Mouse (Mus musculus): ENCODE measurements around the gene Ly6g5b.

The Ly6g5b gene

DNA sequence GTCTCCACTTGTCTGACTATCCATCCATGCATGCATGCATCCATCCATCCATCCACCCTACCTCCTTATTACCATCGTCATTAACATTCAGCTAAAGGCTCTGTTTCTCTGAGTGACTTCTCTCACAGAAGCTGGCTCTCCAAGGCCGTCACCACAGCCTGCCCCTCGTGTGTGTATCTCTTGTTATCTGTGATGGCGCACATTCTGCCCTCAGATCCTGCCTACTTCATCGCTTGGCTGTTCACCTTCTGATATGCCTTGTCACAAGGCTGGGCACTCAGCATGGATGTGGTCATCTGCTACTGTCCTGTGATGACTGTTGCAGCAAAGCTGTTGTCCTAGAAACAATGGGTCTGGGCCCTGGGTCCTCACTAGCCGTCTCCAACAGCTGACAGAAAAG is 10.5 kb downstream of the Ly6g5b start:
- no peak for DNase-seq (ENCODE audit: low spot score)

DNA sequence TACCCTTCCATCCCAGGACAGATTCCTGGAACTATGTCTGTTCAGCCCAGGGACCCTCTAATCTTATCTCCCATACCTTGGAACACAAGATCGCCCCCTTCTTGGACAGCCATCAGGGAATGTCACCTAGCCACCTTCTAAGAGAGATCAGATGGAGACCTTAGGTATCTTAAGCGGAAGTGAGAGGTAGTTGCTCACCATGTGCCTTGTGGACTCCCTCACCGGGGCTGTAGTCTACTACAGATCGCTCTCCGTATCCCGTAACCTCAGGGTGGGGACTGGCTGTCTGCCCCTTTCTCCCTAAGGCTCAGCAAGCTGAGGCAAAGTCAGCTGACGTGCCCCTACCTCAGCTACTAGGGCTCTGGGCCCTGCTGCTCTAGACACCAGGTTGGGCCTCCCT is 11.1 kb downstream of the Ly6g5b start:
- DNase-seq (ENCODE audit: low spot score) = no peak

DNA sequence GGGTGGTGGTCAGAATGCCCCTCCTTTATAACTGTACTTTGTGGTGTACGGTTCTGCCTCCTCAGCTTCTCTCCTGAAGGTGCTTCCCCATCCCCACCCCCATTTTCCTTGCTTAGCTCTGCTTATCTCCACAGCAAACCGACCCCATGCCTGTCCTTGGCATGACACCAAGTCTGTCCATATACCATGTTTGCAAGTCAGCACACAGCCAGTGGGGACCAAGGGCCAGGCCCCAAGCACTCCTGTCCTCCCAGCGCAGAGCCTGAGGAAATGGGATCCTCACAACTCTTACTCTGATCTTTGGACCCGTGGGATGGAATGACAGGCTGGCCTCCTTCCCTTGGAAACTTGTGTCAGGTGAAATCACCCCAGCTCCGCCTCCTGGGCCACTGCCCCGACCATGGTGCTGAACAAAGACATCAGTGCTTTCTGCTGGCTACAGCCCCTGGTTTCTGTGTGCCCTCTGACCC is 12.0 kb downstream of the Ly6g5b start:
- no peak for DNase-seq (ENCODE audit: low spot score)

DNA sequence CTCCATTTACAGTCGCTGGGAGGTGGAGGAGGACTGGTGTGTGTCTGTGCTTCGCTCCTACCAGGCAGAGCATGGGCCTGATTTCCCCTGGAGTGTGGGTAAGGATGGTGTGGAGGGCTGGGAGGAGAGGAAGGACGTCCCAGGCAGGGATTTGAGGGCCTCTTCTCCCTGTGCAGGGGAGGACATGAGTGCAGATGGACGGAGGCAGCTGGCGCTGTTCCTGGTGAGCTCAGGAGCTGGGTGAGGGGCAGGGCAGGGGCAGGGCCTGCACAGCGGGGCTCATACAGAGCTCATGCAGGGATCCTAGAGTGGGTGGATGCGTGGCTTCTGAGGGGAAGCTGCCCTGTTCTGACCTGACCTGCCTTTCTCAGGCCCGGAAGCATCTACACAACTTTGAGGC is 12.9 kb downstream of the Ly6g5b start:
- no peak for DNase-seq (ENCODE audit: low spot score)

DNA sequence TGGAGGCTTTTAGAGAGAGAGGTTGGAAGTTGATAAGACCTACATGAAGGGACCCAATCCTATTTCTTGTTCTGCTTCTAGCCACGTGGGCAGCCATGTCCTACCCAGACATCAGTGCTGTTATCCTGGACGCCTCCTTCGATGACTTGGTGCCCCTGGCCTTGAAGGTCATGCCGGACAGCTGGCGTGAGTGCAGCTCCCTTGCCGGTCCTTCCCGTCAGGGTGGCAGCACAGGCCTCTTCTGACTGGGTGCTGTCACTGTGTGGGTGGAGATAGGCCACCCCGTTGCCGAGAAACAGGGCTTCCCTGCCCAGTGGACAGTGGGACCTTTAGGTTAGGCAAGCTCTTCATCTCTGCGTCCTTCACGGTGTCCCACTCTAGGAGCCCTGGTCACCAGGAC is 14.1 kb downstream of the Ly6g5b start:
- DNase-seq (ENCODE audit: low spot score) = no peak

DNA sequence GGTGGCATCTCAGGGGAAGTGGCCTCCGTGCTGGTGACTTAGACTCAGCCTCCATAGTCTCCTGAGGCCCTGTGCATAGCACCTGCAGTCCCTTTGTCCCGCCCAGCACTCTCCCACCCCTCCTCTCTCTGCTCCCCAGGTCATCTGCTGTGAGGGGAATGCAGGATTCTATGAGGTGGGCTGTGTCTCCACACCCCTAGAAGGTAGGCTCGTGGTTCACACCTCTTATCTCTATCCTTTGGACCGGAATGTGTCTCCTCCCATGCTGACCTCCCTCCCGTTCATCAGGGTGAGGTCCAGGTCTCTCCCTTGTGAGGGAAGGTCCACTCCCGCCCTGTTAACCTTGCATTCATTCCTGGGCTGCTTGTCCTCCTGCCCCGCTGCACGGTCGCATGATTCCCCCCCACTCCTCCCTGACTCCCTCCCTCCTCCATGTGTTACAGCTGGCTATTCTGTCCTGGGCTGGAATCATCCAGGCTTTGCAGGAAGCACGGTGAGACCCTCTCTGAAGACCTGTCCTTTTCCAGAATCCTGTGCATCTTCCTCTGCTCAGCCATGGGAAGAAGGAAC is 14.9 kb downstream of the Ly6g5b start:
- DNase-seq (ENCODE audit: low spot score) = no peak

DNA sequence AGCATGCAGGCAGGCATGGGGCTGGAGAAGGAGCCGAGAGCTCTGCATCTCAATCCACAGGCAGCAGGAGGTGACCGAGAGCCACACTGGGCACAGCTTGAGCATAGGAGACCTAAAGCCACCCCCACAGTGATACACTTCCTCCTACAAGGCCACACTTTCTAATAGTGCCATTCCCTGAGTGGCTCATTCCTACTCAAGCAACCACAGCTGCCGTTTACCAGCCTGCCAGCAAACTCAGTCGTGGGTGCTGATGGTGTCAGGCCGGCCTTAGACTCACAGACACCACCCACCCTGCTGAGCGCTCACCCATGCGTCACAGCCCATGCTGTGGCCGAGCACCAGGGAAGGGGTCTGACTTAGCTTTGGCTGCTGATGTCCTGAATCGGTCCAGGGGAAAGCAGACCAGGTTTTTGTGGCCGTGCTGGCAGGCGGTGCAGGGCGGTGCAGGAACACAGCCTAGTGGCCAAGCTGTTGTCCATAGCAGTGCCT is 18.0 kb downstream of the Ly6g5b start:
- no peak for DNase-seq (ENCODE audit: low spot score)

DNA sequence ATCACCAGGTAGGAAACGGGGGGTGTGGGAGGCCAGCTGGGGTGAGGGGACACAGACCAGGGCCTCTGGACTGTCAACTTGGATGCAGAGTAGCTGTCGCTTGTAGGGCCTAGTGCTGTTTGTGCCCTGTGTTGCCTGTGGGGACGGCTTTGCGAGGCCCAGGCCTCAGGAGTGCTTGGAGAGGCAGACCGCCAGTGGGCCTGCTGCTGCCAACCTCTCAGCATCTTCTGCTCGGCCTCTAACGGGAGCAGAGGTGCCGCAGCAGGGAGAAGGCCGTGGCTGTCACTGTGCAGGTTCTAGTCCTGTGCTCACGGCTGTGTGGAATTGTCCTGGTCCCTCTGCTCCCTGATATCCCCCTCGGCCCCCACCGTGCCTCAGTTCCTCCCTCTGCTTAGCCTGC is 18.6 kb downstream of the Ly6g5b start:
- no peak for DNase-seq (ENCODE audit: low spot score)

DNA sequence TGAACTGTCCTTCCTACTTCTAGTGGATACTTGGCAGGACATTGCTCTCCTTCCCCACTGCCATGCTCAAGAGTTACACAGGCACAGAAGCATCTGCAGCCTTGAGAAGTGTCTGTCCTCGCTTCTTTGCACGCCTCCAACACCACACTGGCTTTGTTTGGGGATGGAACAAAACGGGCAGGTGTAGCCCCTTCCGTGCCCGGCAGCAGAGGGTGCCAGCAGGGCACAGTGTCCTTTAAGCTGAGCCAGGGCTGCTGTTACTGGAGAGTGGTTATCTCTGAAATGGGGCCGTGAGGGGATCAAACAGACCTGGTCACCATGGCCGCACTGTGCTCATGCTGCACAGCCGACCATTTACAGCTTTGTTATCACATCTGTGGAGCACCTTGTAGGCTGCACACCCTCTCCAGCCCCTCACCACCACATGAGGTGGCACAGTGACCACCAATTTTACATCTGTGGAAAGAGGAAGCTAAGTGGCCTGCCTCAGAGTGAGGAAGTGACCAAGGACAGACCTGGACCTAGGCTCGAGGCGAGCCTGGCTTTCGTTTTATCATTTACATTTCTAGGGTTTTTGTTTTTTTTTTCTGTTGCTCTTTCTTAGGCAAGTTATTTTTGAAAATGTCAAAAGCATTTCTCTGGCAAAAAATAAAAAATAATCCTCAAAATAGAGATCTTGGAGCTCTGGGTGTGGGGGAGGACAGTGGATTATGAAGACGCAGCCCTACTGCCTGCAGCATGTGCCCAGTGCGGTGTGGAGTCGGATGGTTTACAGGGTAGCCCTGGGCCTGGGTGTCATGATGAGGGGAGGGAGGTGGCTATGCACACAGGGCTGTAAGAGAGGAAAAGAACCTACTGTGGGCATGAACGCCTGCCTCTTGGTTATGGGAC is 20.5 kb downstream of the Ly6g5b start:
- DNase-seq (ENCODE audit: low spot score) = no peak

DNA sequence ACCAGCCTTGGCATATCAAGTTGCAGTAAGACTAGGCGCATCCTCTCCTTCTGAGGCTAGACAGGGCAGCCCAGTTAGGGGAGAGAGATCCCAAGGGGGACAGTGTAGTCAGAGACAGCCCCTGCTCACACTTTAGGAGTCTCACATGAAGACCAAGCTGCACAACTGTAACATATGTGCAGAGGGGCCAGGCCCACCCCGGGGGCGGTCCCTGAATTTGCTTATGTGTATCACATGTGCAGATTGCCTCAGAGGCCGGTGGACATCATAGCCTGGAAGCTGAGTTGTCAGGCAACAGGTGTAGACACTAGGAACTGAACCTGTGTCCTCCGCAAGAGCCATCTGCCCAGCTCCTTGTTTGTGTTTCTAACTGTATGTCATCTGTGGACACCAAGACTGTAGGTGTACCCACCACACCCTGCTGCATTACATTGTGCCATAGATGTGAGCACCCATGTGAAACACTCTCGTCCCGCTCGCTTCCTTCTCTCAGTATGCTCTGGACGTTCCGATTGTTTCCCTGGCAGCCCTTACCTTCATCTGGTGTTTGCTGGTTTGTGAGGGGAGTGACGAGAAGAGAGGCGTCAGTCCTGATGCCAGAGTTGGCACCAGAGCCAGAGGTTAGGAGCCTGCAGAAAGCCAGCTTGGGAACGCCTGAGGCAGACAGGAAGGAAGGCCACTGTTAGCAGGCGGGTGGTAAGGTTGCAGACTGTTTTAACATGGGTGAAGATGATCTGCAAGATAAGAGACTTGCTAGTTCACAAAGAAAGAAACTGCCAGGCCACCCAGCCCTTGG is 22.6 kb downstream of the Ly6g5b start:
- DNase-seq (ENCODE audit: low spot score) = no peak

DNA sequence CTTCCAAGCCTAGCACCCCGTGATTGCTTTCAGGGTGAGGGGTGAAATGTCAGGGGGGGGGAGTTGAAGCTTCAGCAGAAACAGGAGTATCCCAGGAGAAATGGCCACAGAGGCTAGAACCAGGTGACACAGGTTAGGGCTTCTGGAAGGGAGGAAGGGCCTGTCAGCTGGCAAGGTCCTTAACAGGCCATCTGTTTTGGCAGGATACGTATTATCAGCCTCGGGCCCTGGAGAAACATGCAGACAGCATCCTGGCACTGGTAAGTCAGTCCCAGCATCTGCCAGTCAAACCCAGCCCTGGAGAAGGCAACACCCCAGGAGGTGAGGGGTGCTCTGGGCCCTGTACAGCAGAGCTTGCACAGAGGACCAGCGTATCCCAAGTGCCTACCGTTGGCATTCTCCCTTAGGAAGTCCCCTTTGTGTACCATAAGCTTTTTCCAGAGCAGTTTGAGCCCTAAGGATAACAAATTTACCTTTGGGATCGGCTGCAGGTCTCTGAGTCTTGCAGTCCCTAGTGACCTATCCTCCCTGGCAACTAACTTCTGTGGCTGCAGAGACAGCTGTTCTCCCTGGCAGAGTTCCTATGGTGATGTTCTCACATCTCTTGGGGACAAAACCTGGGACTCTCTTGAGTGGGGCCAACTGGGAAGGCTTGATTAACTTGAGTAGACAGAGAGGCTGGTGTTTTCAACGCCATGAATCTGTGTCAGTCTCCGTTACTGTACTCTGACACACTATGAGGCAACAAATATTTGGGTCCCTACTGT is 24.9 kb downstream of the Ly6g5b start:
- no peak for DNase-seq (ENCODE audit: low spot score)

DNA sequence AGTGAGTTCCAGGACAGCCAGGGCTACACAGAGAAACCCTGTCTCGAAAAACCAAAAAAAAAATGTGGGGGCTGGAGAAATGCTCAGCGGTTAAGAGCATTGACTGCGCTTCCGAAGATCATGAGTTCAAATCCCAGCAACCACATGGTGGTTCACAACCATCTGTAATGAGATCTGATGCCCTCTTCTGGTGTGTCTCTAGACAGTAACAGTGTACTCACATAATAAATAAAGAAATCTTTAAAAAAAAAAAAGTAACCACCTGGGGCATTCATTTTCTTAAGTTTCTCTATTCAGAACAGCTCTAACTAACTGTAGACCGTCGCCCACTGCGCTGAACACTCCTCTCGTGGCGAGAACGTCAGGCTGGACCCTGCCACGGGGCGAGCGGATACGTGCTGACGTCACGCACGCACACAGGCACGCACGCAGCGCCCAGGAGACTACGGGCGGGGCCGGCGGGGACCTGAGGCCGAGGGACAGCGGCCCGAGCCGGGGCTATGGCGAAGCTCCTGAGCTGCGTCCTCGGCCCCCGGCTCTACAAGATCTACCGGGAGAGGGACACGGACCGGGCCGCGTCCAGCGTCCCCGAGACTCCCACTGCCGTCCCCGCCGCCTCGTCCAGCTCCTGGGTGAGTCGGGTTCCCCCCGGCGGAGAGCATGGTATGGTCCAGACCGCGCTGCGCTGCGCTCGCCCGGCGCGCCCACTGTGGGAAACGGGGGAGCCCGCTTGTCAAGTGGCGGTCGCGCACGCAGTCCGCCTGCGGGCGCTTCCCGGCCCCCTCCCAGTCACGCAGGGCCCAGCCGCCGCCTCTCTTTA is 26.2 kb downstream of the Ly6g5b start, which contains the start of gene Abhd16a:
TSS of gene Abhd16a (plus strand) at position 439 of the 820 bp plus-strand sequence.
- DNase-seq (ENCODE audit: low spot score) = peak; percentile 92

DNA sequence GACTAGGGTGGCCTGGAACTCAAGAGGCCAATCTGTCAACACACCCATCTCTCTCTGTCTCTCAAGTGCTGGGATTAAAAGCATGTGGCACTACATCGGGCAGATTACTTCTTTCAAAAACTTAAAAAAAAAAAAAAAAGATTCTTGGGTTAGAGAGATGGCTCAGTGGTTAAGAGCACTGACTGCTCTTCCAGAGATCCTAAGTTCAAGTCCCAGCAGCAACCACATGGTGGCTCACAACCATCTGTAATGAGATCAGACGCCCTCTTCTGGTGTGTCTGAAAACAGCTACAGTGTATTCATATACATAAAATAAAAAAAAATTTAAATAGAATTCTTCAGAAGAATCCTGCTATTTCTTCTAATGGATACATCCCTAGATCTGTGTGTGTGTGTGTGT is 27.1 kb downstream of the Ly6g5b start:
- no peak for DNase-seq (ENCODE audit: low spot score)

DNA sequence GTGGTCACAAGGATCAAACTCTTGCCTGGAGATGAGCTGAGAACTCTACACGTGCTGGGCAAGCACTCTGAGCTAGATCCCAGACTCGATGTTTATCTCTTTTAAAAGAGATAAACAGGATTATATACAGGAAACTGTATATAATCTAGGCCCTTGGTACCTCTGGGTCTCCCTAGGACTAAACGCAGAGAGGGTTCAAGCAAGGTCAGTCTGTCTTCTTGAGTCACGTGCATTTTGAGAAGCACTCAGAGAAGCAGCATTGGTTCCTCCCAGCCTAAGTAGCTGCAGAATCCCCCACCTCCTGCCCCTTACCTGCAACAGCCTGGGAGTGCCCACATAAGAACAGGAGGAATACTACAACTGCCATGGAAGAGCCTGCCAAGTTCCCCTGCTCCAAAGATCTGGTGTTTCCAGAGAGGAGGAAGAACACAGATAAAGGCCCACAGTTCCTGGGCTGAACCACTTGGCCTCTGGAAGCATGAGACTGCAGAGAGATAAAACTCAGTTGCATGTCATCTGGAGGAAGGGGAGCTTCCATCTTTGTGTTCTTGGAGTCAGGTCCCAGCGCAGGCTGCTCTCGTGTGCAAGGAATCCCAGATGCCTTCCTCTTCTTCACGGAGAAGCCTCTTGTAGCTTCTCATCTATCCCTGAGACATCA is 29.9 kb downstream of the Ly6g5b start, which contains the start of gene Ly6g6f:
TSS of gene Ly6g6f (minus strand) at position 403 of the 658 bp plus-strand sequence.
- no peak for DNase-seq (ENCODE audit: low spot score)

DNA sequence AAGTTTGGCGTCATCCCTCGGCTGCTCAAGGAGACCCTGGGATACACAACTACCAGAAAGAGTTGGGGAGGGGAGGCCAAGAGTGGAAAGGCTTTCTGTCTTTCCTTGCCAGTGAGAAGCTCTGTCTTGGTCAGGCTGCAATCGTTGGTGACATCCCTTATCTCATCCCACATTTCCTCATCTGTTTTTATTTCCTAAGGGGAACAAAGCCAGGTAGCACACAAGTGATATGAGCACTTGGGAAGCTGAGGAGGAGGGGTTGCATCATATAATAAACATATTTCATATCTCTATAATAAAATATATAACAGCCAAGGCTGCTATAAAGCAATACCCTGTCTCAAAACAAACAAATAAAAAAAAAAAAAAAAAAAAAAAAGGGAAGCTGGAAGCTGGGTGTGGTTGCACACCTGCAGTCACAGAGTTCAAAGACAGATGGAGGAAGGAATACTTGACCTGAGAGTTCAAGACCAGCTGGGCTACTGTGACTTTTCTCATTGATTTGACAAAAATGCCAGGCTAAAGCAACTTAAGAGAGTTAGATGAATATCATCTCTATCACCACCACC is 31.2 kb downstream of the Ly6g5b start:
- no peak for DNase-seq (ENCODE audit: low spot score)

DNA sequence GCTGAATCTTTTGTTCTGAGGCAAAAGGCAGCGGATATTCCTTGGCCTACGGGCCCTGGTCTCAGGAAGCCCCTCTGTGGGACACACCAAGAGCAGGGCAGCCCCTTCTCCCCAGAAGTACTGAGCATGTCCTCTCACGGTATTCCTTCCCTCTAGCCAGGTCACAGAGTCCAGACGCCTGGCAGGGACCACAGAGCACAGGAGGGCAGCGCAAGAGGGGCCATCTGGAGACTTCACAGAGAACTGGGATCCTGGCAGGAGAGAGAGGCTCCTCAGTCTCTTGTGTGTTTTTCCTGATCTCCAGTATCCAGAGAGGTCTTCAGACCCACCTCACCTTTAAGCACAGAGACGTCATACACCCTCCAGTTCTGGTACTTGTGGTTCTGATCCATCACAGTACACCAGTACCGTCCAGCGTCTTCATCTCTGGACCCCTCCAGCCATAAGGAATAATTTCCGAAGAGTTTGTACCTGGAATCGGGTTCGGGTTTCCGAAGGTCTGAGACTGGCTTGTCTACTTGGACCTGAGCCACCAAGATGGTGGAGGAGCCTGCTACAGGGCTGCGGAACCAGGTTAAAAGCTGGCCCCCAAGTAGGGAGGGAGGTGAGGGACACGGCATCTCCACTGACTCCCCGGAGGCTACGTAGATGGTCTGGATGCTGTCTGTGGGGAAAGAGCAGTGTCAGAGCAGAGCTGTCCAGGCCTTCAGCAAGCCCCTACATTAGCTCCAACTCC is 32.2 kb downstream of the Ly6g5b start:
- DNase-seq (ENCODE audit: low spot score) = no peak

DNA sequence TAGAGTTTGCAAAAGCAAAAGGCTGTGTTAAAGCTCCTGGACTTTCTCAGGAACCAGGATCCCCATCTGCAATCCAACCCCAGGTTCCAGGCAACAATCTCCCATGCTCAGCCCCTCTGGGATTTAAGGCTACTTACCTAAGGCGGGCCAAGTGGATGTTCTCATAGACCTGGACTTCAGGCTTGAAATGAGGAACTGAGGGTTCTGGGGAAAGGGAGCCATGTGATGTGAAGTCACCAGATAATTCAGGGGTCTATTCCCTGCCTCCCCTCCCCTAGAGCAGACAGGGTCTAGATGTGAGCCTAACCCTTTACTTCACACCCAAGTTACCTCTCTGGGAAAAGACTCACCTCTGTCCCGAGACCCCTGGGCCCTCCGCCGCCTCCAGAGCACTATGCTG is 34.5 kb downstream of the Ly6g5b start:
- DNase-seq (ENCODE audit: low spot score) = no peak

DNA sequence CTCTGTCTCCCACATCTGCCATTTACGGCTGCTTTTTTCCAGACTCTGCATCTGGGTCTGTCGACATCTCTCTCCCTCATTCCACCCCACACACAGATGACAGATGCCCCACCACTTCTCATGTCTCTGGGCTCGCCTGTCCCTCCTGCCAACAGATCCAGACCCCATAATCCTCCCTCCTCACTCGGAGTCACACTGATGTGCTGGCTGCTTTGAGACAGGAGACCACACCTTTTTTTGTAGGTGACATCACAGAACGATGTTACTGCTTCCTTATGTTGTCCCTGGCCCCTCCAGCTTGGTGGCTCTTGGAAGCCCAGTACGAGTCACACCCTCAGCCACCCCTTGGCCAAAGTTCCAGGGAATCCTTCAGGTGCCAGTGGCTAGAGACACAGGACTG is 35.0 kb downstream of the Ly6g5b start:
- DNase-seq (ENCODE audit: low spot score) = no peak

DNA sequence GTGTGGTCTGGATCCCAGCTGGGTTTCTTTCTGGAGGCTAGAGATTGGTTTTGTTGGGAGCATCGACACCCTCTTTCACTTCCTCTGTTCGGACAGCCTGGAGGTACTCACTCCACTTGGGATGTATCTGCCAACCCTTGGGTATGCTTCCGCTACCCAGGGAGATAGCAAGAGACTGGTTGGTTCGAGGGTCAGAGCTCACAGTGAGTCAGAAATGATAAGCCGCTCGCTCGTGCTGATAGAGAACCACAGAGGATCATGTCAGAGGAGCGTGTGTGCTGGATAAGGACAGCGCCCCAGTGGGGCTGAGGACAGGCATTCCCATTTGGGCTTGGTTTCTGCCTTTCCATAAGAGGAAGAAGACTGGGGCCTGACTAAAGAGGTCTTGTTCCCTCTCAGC is 35.5 kb downstream of the Ly6g5b start:
- DNase-seq (ENCODE audit: low spot score) = no peak
